Mouse (Mus musculus) lung, postnatal 0 days (tissue): ENCODE data around the gene Six2. TPM values are rescaled to one million over a fixed set of nuclear protein-coding genes. Genes with fewer than 3 reads are reported as not detected.

Experiments used
- ATAC-seq: fragments of 200-750 bp; cut with Nextera tagmentation; 2 replicates; pipeline ENCODE4 v1.8.0; 2017; ENCODE audit warnings: moderate library complexity
- DNase-seq: peaks from one replicate; pipeline ENCODE4 v3.0.0-alpha.2; 2016; ENCODE audit warnings: low spot score
- H3K27ac ChIP-seq: fragments of 300-500 bp; sonication (generic); 2 replicates; pipeline ENCODE4 v1.5.1; 2014; ENCODE audit warnings: antibody characterized with exemption, mild to moderate bottlenecking, low read length, mixed read lengths
- H3K27me3 ChIP-seq: fragments of 300-500 bp; sonication (generic); replicated peaks from 2 replicates; pipeline ENCODE4 v1.6.1; 2014; ENCODE audit warnings: low read length, mixed read lengths; ENCODE audit not compliant: insufficient read depth
- H3K36me3 ChIP-seq: fragments of 300-500 bp; sonication (generic); 2 replicates; pipeline ENCODE4 v1.6.1; 2014; ENCODE audit warnings: low read length, mixed read lengths; ENCODE audit not compliant: insufficient read depth
- H3K4me1 ChIP-seq: fragments of 300-500 bp; sonication (generic); 2 replicates; pipeline ENCODE4 v1.6.1; 2014; ENCODE audit warnings: antibody characterized with exemption, low read depth, low read length, mixed read lengths; ENCODE audit not compliant: insufficient read depth
- H3K4me2 ChIP-seq: fragments of 300-500 bp; sonication (generic); replicated peaks from 2 replicates; pipeline ENCODE4 v1.6.1; 2014; ENCODE audit warnings: low read depth, mild to moderate bottlenecking, low read length, moderate library complexity, mixed read lengths
- H3K4me3 ChIP-seq: fragments of 300-500 bp; sonication (generic); 2 replicates; pipeline ENCODE4 v1.5.1; 2014; ENCODE audit warnings: low read depth, low read length
- H3K9ac ChIP-seq: fragments of 300-500 bp; sonication (generic); replicated peaks from 2 replicates; pipeline ENCODE4 v1.6.1; 2014; ENCODE audit warnings: low read depth, mild to moderate bottlenecking
- H3K9me3 ChIP-seq: fragments of 300-500 bp; sonication (generic); 2 replicates; pipeline ENCODE4 v1.6.1; 2016; ENCODE audit warnings: low read length, mixed read lengths
- CTCF ChIP-seq: IDR thresholded peaks from 2 replicates; pipeline ENCODE4 v1.5.1; 2016; ENCODE audit warnings: antibody characterized with exemption, mild to moderate bottlenecking
- EP300 ChIP-seq: IDR thresholded peaks from 2 replicates; pipeline ENCODE4 v1.6.1; 2016; ENCODE audit warnings: antibody characterized with exemption, mild to moderate bottlenecking, control low read depth
- WGBS: fragments of 180-500 bp; shearing (Covaris S2); extraction: QIAGEN DNeasy Blood & Tissue Kit; methylation state at CpG from one replicate; pipeline ENCODE4 v1.1.7; 2014; 5-methylcytosine and 5-hydroxymethylcytosine counted together
- polyA plus RNA-seq: library from polyadenylated mRNA; unstranded; fragments of >200 nt; fragmentation: Nextera tagmentation; extraction: Ambion mirVana; gene quantifications from 2 replicates; pipeline ENCODE4 v1.2.1, GENCODE M21; 2015

Six2 gene
- polyA plus RNA-seq, 1 experiment from 2014 or later: not detected

GRCm38 (mm10) chr17:85723166-85723565 lies 35.1 kb upstream of the Six2 start:
- Histone ChIP-seq H3K4me2 (no peak overlapping the region), H3K9me3 (no peaks in the 10 kb centered on the region), H3K36me3 (no peaks in the 10 kb centered on the region), H3K27ac (no peak overlapping the region), H3K9ac (no peak overlapping the region), H3K4me1 (no peaks in the 10 kb centered on the region), H3K4me3 (no peak overlapping the region), H3K27me3 (no peaks in the 10 kb centered on the region)
- DNase-seq: no peak
- ATAC-seq: no peak
- WGBS: 50% methylated on average over 5 of the region's 5 CpGs
- TF ChIP-seq CTCF: no peak
- TF ChIP-seq EP300: no peak

GRCm38 (mm10) chr17:85717266-85717665 lies 29.2 kb upstream of the Six2 start:
- WGBS: 66% methylated on average over 7 of the region's 7 CpGs
- DNase-seq: no peak
- H3K9ac ChIP-seq: no peak overlapping the region

GRCm38 (mm10) chr17:85715784-85716183 lies 27.7 kb upstream of the Six2 start:
- H3K4me3 ChIP-seq: no peak overlapping the region
- H3K36me3 ChIP-seq: no peaks in the 10 kb centered on the region
- H3K9me3 ChIP-seq: no peaks in the 10 kb centered on the region
- H3K4me2 ChIP-seq: no peak overlapping the region
- H3K9ac ChIP-seq: no peak overlapping the region
- no peak for ATAC-seq
- H3K27ac ChIP-seq: no peak overlapping the region
- H3K27me3 ChIP-seq: no peaks in the 10 kb centered on the region
- 72% methylated on average over 11 of the region's 11 CpGs for WGBS
- no peaks in the 10 kb centered on the region for H3K4me1 ChIP-seq
- DNase-seq: no peak
- TF ChIP-seq CTCF (peak; percentile 8; the same call in 1 of the 2 replicates), EP300 (no peak)

More at GRCm38 (mm10) chr17:85717266-85717665, 29.2 kb upstream of the Six2 start:
- no peaks in the 10 kb centered on the region for H3K27me3 ChIP-seq
- H3K4me1 ChIP-seq: no peaks in the 10 kb centered on the region
- H3K4me2 ChIP-seq: no peak overlapping the region
- no peak overlapping the region for H3K27ac ChIP-seq
- no peak overlapping the region for H3K4me3 ChIP-seq
- no peaks in the 10 kb centered on the region for H3K9me3 ChIP-seq
- no peak for ATAC-seq
- TF ChIP-seq EP300 (no peak), CTCF (no peak)
- H3K36me3 ChIP-seq: no peaks in the 10 kb centered on the region

- H3K27me3 ChIP-seq: no peaks in the 10 kb centered on the region
- H3K9me3 ChIP-seq: no peaks in the 10 kb centered on the region
- no peaks in the 10 kb centered on the region for H3K36me3 ChIP-seq
- H3K27ac ChIP-seq: no peak overlapping the region
- no peaks in the 10 kb centered on the region for H3K4me1 ChIP-seq
- 45% methylated on average over 5 of the region's 5 CpGs for WGBS
- H3K4me3 ChIP-seq: no peak overlapping the region
- no peak for ATAC-seq
- H3K4me2 ChIP-seq: no peak overlapping the region
- H3K9ac ChIP-seq: no peak overlapping the region
- TF ChIP-seq EP300: no peak
- no peak for TF ChIP-seq CTCF
- DNase-seq: no peak
These were observed 26.3 kb upstream of the Six2 start for GRCm38 (mm10) chr17:85714370-85714769.

GRCm38 (mm10) chr17:85712874-85713273 lies 24.8 kb upstream of the Six2 start:
- WGBS: 81% methylated on average over 10 of the region's 10 CpGs

GRCm38 (mm10) chr17:85704369-85705260 lies 16.5 kb upstream of the Six2 start:
- no peaks in the 10 kb centered on the region for H3K27me3 ChIP-seq
- no peak overlapping the region for H3K27ac ChIP-seq
- H3K4me1 ChIP-seq: no peaks in the 10 kb centered on the region
- H3K36me3 ChIP-seq: no peaks in the 10 kb centered on the region
- no peak overlapping the region for H3K4me3 ChIP-seq
- WGBS: 62% methylated on average over 12 of the region's 12 CpGs
- ATAC-seq (no peak), DNase-seq (no peak)
- no peak overlapping the region for H3K4me2 ChIP-seq
- H3K9ac ChIP-seq: no peak overlapping the region
- TF ChIP-seq CTCF: no peak
- no peak for TF ChIP-seq EP300
- no peaks in the 10 kb centered on the region for H3K9me3 ChIP-seq

More at GRCm38 (mm10) chr17:85712874-85713273, 24.8 kb upstream of the Six2 start:
- ATAC-seq (no peak), DNase-seq (no peak)
- Histone ChIP-seq H3K9ac (no peak overlapping the region), H3K4me2 (no peak overlapping the region), H3K27ac (no peak overlapping the region), H3K27me3 (no peaks in the 10 kb centered on the region), H3K9me3 (no peaks in the 10 kb centered on the region), H3K4me1 (no peaks in the 10 kb centered on the region), H3K4me3 (no peak overlapping the region), H3K36me3 (no peaks in the 10 kb centered on the region)
- TF ChIP-seq CTCF (no peak), EP300 (no peak)
